Mouse (Mus musculus): ENCODE measurements around the gene 4921504E06Rik.

DNA sequence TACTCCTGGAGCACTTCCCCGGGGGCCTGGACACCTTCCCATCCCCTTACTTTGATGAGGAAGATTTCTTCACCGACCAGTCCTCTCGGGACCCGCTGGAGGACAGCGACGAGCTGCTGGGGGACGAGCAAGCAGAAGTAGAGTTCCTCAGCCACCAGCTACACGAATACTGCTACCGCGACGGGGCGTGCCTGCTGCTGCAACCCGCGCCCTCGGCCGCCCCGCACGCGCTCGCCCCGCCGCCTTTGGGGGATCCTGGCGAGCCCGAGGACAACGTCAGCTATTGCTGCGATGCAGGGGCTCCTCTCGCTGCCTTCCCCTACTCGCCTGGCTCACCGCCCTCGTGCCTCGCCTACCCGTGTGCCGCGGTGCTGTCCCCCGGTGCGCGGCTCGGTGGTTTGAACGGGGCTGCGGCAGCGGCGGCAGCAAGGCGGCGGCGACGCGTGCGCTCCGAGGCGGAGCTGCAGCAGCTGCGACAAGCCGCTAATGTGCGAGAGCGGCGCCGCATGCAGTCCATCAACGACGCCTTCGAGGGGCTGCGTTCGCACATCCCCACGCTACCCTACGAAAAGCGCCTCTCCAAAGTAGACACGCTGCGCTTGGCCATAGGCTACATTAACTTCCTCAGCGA lies 107.7 kb downstream of the 4921504E06Rik start:
- TF ChIP-seq CTCF (IDR thresholded peaks at IDR 0.05; ENCODE audit: borderline replicate concordance, control insufficient read depth, extremely low read depth, insufficient read depth, low read length, poor library complexity), result no peak
- no peak for TF ChIP-seq POLR2A (IDR thresholded peaks at IDR 0.05; ENCODE audit: control insufficient read depth, extremely low read depth, insufficient read depth, low read length, poor library complexity)
